Mouse (Mus musculus) right cerebral cortex, adult 2 months (tissue): ENCODE data around the gene Acsl6.

Experiments
- DNase-seq, 2 experiments: peaks; one replicate each; pipeline ENCODE4 v3.0.0; 2021 to 2022; ENCODE audit warnings: low spot score in 2 of 2

The Acsl6 gene

DNA sequence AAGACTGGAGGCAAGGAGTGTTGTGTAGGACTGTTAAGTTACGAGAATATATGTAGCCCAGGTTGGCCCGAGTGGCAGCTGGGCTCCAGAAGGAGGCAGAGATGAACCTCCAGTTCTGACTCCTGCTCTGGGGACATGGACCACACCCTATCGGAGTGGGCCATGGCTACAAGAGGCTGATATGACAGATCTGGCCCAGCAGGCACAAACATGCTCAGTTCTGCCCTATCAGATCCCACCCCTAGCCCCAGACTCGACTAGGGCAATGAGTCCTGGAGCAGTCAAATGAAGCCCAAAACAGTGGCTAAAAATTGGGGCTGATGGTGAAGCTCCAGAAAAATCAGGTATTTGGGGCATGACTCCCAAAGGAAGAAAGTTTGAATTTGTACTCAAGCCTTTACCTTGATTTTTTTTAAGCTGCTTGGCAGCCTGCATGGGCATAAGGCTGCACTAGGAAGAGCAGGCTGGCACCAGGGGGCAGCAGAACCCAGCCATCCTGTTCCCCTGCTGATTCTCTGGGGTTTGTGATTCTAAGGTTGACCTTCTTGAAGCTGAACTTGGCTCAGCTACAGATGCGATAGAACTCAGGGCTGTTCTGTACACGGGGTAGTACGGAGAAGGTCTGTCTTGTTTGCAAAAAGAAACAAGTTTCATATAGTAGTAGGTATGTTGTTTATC is 3.7 kb downstream of the Acsl6 start:
- peak; percentile 59 to 71 for DNase-seq

DNA sequence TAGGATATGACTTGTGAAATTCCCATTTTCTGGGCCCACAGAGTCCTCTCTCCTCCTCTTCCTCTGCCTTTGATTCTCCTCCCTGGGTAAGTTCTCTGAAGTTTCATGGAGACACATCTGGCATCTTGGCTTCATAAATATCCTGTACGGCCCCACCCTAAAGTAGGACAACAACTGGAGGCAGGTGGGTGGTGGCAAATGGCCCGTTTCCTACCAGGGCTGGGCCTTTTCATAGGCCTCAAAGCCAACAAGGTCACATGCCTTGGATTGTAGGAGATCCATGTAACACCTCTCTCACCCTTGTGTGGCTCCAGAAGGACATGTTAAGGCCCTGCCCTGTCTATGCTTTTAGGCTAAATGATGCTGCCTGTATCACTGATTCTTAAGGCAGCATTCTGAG is 7.0 kb downstream of the Acsl6 start:
- no peak for DNase-seq

DNA sequence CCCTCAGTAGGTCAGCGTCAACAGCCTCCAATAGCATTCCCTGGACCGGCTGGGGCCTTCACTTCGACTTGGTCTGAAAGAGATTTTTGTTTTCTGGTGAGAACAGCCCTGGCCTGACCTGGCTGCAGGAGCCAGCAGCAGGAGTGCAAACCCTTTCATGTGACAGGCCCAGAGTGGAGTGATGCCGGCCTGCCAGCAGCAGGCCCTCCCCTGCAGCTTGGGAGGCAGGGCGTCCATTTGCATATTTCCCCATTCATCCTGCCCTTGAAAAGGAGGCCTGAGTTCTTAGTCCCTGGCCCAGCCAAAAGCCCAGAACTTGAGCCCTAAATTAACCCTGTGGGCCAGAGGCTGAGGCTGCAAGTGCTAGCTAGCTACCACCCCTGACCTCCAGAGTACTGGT is 8.4 kb downstream of the Acsl6 start:
- DNase-seq = peak; percentile 32 to 55

DNA sequence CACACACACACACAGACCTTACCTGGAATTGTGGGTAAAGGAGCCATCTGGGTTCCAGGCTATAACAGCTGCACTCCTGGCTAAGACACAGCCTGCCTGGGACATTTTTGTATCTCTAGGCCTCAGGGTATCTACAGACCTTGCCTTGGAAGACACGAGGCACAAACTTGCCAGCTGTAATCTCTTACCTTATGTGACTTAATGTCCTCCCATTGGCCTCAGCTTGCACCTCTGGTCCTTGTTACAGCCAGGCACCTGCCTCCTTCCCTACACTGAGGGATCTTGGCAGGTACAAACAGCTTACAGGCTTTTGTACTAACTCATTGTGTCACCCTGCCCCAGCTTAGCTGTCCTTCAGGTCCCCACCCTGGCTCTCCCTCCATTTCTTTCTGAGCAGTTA is 9.0 kb downstream of the Acsl6 start:
- DNase-seq = peak in 1 of 2 experiments; percentile 2

DNA sequence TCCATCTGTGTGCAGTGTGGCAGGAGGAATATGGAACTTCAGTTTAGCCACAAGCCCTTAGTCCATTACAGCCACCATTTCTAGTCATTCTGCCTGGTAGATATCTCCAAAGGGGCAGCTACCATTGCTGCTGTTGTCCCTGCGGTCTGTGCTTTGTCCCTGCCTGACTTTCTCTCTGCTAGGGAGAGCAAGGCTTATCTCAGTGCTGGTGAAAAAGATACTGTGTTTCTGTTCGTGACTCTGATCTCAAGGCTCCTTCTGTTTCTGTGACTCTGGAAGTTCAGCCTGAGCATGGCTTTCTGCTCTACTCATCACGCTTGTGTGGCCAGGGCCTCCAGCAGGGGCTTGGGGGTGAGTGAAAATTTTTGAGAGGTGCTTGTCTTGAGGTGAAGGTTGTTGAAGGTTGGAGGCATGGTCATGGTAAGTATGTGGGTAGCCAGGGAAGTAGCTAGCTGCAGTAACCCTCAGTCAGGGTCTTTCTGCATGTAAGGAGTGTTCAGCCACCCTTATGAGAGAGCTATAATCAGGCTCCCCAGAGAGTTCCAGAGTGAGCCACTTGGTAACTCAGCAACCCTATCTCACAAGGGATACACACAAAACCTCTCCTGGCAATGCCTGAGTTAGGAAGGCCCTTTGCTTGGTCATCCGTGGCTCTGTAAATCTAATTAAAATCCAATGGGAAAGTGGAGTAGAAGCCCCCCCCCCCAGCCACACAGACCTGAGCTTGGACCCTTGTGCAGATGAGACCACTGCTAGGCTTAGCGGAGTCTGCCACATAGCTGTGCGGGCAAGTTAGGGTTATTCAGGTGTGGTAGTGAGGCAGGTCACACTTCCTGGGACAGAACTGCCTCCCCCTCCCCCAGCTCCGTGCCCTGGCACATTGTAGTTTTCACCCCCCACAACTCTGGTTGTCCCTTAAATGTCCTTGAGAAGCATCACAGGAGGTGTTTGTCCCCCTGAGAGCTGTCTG is 10.1 kb downstream of the Acsl6 start:
- peak in 1 of 2 experiments; percentile 1 for DNase-seq

DNA sequence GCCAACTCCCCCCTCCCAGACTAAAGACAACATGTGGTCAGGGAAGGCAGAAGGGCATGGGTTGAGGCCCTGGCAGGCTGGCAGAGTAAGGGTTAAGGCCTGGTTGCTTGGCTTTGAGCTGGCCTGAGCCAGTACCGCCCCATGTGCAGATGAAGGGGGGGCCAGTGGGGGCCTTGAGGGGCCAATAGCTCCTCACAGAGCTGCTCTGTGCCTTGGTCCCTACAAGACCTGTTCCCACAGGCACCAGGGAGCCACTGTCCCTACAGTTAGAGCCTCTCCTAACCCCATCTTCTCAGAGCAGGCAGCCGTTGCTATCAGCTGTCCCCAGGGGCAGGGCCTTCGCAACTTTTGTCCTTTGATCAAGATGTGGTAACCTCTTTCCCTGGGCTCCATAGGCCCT is 11.1 kb downstream of the Acsl6 start:
- no peak for DNase-seq

DNA sequence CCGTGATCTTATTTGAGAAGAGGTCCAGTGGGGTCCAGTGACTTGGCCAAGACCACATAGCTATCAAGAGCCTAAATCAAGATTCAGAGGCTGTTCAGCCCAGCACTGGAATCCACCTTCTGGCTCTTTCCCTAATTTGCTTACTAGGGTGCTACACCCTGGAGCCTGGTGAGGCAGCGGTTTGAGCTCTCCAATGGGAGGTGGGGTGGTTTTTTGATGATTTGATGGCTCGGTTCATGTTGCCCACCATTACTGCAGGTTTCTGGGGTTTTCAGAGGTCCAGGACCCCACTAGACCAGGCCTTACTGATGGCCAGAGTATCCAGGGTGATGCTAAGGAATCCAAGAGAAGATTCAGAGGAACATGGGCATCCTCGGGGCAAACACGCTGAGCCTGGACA is 11.7 kb downstream of the Acsl6 start:
- DNase-seq = no peak

DNA sequence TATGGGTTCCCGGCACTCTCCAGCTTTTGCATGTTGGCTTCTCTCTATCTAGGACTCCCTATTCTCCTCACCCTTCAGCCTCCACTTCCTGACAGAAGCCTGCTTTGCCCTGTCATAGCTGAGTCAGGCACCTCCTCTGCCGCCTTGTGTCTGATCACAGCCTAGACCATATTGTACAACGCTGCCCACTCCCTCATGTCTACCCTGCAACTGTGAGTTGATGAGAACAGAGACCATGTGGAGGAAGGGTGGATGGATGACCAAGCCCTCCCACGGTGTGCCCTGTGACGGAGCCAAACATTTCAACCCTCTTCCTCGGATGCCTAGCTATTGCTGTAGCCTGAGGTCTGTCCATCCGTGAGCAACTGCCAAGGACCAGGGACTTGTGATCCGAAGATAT is 13.8 kb downstream of the Acsl6 start:
- DNase-seq = peak; percentile 57 to 71

DNA sequence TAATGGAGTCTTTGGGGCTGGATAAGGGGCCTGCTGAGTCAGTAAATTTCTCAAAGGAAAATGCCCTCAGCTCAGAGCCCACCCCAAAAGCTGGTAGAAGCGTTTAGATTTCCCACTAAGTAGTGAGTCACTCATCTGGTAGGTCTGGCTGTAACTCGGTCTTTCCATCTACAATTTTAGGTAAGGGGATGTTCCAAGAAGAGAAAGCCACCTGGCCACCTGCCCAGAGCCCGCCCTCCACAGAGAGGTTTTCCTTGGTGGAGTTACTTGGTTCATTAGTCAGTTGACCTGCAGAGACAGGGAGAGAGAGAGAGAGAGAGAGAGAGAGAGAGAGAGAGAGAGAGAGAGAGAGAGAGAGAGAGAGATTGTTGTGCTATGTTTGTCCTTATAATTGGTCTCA is 14.2 kb downstream of the Acsl6 start:
- no peak for DNase-seq

DNA sequence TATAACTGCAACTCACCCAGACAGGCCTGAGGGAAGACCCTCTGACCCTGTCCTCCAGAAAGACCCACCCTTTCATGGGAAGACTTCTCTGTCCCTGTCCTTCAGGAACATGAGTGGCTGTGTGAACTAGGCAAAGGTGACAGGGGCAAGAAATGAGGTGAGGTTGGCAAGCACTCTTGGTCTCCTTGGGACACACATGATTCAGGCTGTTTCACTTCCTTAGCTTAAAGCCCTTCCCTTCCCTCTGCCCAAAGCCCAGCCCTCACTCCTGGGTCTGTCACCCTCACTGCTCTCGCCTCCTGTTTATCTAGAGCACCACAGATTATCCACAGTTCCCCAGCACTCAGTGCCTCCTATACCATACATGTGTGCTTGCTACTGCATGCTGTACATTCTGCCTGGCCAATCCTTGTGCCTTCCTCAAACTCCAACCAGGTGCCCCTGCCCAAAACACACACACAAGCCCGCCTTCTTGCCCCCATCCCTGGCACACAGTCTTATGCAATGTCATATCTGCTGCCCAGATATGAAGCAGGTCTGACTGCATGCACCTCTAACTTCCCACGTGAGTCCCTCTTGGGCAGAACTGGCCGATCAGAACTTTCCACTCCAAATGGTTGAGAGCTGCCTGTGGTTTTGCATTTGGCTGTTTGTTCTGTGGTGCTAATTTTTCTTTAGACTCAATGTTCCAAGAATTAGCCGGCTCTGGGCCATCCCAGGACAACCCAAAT is 18.4 kb downstream of the Acsl6 start:
- no peak for DNase-seq

DNA sequence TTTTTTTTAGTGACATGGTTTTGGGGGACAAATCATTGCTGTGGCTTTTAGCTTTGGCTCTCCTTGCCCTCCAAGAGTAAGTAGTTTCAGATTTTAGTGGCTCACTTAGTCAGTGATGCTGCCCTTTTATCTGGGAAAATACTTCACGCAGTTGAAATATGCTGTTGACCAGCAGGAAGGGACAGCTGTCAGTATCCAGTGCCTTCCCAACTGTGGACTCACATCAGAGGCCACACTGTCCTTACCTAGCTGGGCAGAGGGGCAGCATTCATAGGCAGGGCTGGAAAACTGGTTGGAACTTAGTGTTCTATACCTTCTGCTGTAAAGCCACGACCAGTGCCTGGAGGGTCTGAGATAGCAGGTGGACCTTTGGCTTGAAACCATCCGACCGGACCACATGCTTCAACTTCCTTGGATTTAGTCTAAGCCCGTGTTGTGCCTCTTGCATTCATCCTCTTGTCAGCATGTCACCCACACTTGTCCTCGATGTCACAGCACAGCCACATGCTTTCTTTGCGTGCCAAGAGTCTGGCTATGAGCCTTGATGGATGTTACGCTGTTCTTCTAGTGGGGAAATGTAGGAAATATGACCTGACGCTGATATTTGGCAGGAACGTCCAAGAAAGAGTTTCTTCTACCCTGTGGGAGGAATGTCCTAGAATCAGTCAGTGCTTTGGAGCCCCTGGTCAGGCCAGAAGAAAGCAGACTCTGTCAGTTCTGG is 28.0 kb downstream of the Acsl6 start:
- DNase-seq = no peak

DNA sequence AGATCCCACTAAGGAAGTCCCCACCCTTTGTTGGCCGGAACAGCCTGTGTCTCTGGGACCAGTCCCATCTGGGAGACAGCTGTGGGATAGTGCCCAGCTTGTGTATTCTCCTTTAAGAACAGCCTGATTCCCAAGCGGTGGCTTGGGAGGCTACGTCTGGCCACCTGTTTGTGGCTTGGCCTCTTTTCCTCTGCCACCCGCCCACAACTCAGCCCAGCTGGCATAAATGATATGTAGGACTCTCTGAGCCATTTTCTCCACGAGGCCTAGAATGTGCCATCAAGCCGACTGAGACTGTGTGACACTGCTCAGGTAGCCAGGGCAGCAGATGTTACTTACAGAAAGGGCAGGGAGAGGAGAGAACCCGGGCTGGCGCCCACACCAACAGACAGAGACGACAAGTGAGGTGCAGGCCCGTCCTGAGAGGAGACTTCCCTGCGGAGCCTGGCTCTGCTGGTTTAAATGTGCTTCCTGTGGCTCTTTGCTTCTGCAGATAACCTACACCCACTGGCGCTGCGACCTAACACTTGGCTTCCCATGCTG is 32.6 kb downstream of the Acsl6 start:
- peak; percentile 44 to 53 for DNase-seq

DNA sequence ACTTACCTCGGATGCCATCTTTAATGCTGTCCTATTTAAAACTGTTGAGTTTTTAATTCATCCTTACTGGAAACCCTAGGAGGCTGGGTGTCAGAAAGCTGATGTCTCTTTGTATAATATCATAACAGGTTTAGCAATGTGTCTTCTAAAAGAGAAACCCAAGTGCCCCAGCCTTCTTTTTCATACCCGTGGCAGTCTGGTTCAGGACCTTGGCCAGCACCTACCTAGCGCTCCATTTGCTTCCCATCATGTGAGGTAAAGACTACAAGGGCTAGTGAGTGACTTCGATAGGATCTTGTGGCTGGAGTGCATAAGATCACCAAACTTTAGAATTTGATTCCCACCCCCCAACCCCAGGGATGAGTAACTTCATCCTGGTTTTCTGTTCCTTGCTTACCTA is 40.1 kb downstream of the Acsl6 start:
- DNase-seq = no peak

DNA sequence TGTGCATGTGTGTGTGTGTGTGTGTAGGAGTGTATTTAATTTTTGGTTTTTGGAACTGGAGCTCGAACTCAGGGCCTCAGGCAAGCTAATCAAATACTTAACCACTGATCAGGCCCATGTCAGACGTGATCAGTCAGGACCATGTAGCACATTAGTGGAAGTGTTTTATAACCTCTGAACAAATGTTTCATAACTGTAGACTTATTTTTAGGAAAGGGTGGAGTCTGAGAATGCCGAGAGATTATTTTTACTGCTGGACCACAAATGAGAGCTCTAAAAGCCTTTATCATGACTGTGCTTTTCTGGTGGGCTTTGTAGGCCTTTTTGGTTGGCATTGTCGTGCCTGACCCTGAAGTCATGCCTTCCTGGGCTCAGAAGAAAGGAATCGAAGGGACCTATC is 48.1 kb downstream of the Acsl6 start:
- no peak for DNase-seq

DNA sequence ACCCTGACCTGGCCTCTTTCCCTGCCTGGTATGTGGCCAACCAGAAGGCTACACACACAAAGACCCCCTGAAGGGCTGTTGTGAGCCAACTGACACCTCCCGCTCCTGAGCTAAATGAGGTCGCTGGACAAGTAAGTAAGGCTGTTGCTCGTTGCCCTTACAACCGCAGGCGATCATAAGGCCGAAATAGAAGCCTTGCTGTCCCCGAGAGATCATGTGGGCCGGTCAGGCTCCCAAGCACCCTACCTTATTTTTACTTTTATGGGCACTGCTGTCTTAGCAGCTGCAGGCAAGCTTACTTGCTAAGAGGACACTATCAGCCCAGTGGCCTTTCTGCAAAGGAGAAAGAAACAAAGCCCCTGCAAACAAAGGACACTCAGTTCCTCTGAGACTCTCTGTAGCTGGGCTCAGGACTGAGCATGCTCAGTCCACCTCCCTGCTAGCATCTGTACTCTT is 49.6 kb downstream of the Acsl6 start:
- no peak for DNase-seq

DNA sequence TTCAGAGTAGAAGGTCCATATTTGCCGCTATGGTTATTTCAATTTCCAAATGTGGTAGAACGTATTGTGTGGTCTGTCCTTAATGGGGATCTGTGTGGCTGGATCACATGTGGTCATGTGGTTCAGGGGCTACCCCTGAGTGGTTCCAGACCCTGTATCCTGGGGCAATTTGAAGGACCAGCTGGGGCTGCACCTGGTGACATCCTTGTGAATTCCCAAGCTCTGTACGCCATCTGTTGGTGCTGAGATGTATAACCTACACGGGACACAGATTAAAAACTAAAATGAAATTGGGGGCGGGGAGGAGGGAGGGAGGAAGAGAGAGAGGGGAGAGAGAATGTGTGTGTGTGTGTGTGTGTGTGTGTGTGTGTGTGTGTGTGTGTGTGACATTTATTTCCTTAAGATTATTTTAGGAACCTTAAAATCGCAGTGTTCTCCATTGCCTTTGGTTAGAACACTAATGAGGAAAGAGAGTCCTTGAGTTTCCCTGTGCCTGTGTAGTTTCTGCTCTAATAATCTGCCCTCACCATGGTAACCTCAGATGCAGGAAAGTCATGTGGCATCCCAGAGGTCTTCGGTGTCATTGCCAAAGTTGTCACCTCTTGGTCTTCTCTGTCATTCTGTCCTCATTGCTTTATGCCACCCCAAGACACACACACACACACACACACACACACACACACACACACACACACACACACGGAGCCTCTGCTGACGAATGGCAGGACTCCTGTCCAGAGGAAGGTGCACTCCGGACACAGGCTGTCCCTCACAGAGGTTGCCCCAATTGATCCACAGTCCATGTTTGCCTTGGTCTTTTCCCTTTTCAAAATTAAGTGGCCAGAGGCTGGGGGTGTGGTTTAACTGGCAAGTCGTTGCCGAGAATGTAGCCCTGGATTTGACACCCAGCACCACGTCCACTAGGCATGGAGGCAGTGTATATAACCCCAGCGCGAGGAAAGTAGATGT is 51.3 kb downstream of the Acsl6 start:
- DNase-seq = peak; percentile 57 to 67

DNA sequence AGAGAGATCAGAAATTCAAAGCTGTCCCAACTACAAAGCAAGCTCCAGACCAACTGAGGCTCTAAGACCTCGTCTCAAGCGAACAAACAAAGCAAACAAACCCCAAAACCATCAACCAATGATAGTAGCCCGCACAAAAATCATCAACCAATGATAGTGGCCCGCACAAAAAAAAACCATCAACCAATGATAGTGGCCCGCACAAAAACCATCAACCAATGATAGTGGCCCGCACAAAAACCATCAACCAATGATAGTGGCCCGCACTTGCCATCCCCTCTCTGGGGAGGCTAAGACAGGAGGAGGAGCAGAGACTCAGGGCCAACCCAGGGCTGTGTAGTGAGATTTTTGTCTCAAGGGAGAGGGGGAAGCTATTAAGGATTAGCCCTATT is 52.0 kb downstream of the Acsl6 start:
- no peak for DNase-seq

DNA sequence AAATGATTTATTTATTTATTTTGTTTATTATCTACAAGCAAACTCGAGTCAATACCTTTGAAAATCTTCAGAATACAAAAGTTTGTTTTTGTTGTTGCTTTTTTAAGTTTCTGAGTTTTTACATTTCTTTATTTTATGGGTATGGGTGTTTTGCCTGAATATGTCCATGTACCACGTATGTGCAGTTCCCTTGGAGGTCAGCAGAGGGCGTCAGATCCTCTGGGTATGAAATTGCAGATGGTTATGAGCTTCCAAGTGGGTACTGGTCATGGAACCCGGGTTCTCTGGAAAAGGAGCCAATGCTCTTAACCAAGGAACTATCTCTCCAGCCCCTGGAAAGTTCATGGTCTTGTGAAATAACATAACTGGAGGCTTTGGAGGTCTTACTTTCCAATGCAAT is 53.1 kb downstream of the Acsl6 start:
- DNase-seq = no peak

DNA sequence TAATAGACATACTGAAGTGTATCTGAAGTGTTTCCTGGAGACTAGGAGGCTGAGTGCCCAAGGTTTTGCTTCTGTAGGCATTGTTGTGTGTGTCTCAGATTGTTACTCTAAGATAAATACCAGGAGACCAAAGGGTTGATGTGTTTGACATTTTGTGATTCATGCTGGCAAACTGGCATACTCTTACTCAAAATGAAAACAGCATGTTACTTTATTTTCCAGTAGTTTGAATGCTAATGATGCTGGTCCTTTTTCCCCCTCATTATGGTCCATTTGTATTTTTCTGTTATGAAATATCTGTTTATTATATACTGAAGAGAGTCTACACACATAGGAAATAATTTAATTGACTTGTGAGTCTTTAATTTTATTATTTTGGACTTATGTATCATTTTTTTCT is 69.0 kb downstream of the Acsl6 start:
- DNase-seq = no peak

DNA sequence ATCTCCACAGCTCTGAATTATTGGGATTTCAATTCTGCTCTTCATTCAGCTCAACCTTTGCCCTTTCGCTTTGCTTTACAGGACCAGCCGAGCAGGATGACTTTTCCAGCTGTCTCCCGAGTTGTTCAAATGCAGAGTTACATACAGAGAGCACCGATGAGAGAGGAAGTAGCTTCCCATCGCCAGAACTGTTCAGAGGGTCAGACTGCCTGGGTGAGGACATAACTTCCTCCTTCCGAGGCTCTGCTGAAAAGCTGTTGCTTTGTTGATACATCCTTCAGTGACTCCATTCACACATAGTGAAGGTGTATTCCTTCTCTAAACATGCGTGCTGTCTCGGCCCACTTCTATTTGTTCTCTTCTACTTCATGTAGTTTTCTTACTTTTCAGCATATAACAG is 86.8 kb downstream of the Acsl6 start:
- no peak for DNase-seq
